Mouse (Mus musculus) neural tube, embryonic 14.5 days (tissue): ENCODE measurements around the gene Dab2. TPM values are rescaled to one million over a fixed set of nuclear protein-coding genes. Genes with fewer than 3 reads are reported as not detected.

Source experiments
- ATAC-seq: fragments of 200-750 bp; cut with Nextera tagmentation; 2 replicates; pipeline ENCODE4 v1.8.0; 2017; ENCODE audit warnings: low read depth, mild to moderate bottlenecking, moderate TSS enrichment, moderate library complexity
- H3K27ac ChIP-seq: fragments of 300-500 bp; sonication (generic); 2 replicates; pipeline ENCODE4 v1.5.1; 2014; ENCODE audit warnings: low read depth, mild to moderate bottlenecking, control low read depth, low read length, moderate library complexity, mixed read lengths
- H3K27me3 ChIP-seq: fragments of 300-500 bp; sonication (generic); 2 replicates; pipeline ENCODE4 v1.6.1; 2014; ENCODE audit warnings: low read length; ENCODE audit not compliant: control insufficient read depth, insufficient read depth
- H3K36me3 ChIP-seq: fragments of 300-500 bp; sonication (generic); 2 replicates; pipeline ENCODE4 v1.6.1; 2014; ENCODE audit warnings: low read length, mixed read lengths; ENCODE audit not compliant: control insufficient read depth, insufficient read depth
- H3K4me1 ChIP-seq: fragments of 300-500 bp; sonication (generic); 2 replicates; pipeline ENCODE4 v1.6.1; 2014; ENCODE audit warnings: low read length; ENCODE audit not compliant: control insufficient read depth, insufficient read depth
- H3K4me2 ChIP-seq: fragments of 300-500 bp; sonication (generic); 2 replicates; pipeline ENCODE4 v1.6.1; 2014; ENCODE audit warnings: mild to moderate bottlenecking, low read depth, low read length, control low read depth
- H3K4me3 ChIP-seq: fragments of 300-500 bp; sonication (generic); 2 replicates; pipeline ENCODE4 v1.5.1; 2014; ENCODE audit warnings: low read depth, low read length, control low read depth, mixed read lengths
- H3K9ac ChIP-seq: fragments of 300-500 bp; sonication (generic); replicated peaks from 2 replicates; pipeline ENCODE4 v1.6.1; 2014; ENCODE audit warnings: low read depth, mild to moderate bottlenecking, control low read depth, low read length, mixed read lengths
- H3K9me3 ChIP-seq: fragments of 300-500 bp; sonication (generic); 2 replicates; pipeline ENCODE4 v1.6.1; 2016; ENCODE audit warnings: low read length; ENCODE audit not compliant: control insufficient read depth
- WGBS: fragments of 180-500 bp; shearing (Covaris S2); extraction: QIAGEN DNeasy Blood & Tissue Kit; methylation state at CpG from one replicate; pipeline ENCODE4 v1.1.7; 2014; 5-methylcytosine and 5-hydroxymethylcytosine counted together
- polyA plus RNA-seq: library from polyadenylated mRNA; unstranded; fragments of >200 nt; fragmentation: Nextera tagmentation; extraction: Ambion mirVana; gene quantifications from 2 replicates; pipeline ENCODE4 v1.2.1, GENCODE M21; 2014

Gene Dab2
- polyA plus RNA-seq, 1 experiment from 2014 or later, result 4.3 TPM

- no peak; the same call in 1 of the 2 replicates for ATAC-seq
- Histone ChIP-seq H3K9ac (no peak overlapping the region), H3K27ac (no peak overlapping the region), H3K36me3 (no peaks in the 10 kb centered on the region), H3K4me3 (no peak overlapping the region), H3K4me1 (no peaks in the 10 kb centered on the region), H3K9me3 (no peaks in the 10 kb centered on the region), H3K27me3 (no peaks in the 10 kb centered on the region), H3K4me2 (no peak overlapping the region)
- 72% methylated on average over 4 of the region's 4 CpGs for WGBS
These were observed 19.6 kb upstream of the Dab2 start for GRCm38 (mm10) chr15:6280021-6280451.

GRCm38 (mm10) chr15:6283249-6283648 is 16.3 kb upstream of the Dab2 start:
- Histone ChIP-seq H3K4me2 (no peak overlapping the region), H3K9me3 (no peaks in the 10 kb centered on the region), H3K36me3 (no peaks in the 10 kb centered on the region), H3K27me3 (no peaks in the 10 kb centered on the region), H3K4me1 (no peaks in the 10 kb centered on the region), H3K9ac (no peak overlapping the region), H3K27ac (no peak overlapping the region), H3K4me3 (no peak overlapping the region)
- no peak for ATAC-seq
- WGBS, result 80% methylated on average over 9 of the region's 9 CpGs

GRCm38 (mm10) chr15:6296071-6296470 is 3.5 kb upstream of the Dab2 start:
- 77% methylated on average over 2 of the region's 2 CpGs for WGBS
- H3K27ac ChIP-seq, result no peak overlapping the region

GRCm38 (mm10) chr15:6298726-6299125 is 862 bp upstream of the Dab2 start:
- 92% methylated on average over 3 of the region's 3 CpGs for WGBS
- Histone ChIP-seq H3K4me2 (no peak overlapping the region), H3K36me3 (no peaks in the 10 kb centered on the region), H3K9me3 (no peaks in the 10 kb centered on the region), H3K9ac (no peak overlapping the region), H3K27me3 (no peaks in the 10 kb centered on the region), H3K27ac (no peak overlapping the region), H3K4me3 (no peak overlapping the region), H3K4me1 (no peaks in the 10 kb centered on the region)
- ATAC-seq, result no peak

More at GRCm38 (mm10) chr15:6296071-6296470, 3.5 kb upstream of the Dab2 start:
- H3K27me3 ChIP-seq, result no peaks in the 10 kb centered on the region
- H3K9ac ChIP-seq, result no peak overlapping the region
- H3K4me2 ChIP-seq, result no peak overlapping the region
- H3K36me3 ChIP-seq, result no peaks in the 10 kb centered on the region
- ATAC-seq, result no peak
- H3K4me1 ChIP-seq, result no peaks in the 10 kb centered on the region
- H3K4me3 ChIP-seq, result no peak overlapping the region
- no peaks in the 10 kb centered on the region for H3K9me3 ChIP-seq

- no peak for ATAC-seq
- 91% methylated on average over 4 of the region's 4 CpGs for WGBS
- H3K27ac ChIP-seq, result no peak overlapping the region
- no peaks in the 10 kb centered on the region for H3K36me3 ChIP-seq
- no peaks in the 10 kb centered on the region for H3K27me3 ChIP-seq
- no peaks in the 10 kb centered on the region for H3K4me1 ChIP-seq
- no peaks in the 10 kb centered on the region for H3K9me3 ChIP-seq
- H3K9ac ChIP-seq, result no peak overlapping the region
- H3K4me2 ChIP-seq, result no peak overlapping the region
- H3K4me3 ChIP-seq, result no peak overlapping the region
These were observed 2.6 kb downstream of the Dab2 start for GRCm38 (mm10) chr15:6302219-6302618.

- Histone ChIP-seq H3K9ac (no peak overlapping the region), H3K27ac (no peak overlapping the region), H3K27me3 (no peaks in the 10 kb centered on the region), H3K4me3 (no peak overlapping the region), H3K4me2 (no peak overlapping the region), H3K36me3 (no peaks in the 10 kb centered on the region), H3K9me3 (no peaks in the 10 kb centered on the region), H3K4me1 (no peaks in the 10 kb centered on the region)
- WGBS, result 82% methylated on average over 2 of the region's 2 CpGs
- ATAC-seq, result no peak
These were observed 4.2 kb downstream of the Dab2 start for GRCm38 (mm10) chr15:6303822-6304221.

DNA sequence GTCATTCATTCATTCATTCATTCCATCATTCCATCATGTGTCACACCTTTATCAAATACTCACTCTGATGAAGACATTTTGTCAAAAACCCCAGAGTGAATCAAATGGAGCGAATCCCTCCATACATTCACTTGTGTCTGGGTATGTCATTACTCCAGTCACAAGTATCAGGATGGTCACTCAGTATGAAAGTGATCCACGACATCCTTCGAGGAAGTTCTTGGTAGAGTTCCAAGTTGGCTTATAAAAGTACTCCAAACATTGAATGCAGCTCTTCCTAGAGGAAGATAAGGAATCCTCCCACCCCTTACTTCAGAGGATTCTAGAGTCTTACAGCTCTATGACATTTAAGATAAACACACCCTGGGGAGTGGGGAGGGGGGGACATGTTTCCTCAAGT is 10.0 kb downstream of the Dab2 start:
- H3K4me2 ChIP-seq, result no peak overlapping the region
- ATAC-seq, result no peak
- WGBS, result 86% methylated on average over 3 of the region's 3 CpGs

DNA sequence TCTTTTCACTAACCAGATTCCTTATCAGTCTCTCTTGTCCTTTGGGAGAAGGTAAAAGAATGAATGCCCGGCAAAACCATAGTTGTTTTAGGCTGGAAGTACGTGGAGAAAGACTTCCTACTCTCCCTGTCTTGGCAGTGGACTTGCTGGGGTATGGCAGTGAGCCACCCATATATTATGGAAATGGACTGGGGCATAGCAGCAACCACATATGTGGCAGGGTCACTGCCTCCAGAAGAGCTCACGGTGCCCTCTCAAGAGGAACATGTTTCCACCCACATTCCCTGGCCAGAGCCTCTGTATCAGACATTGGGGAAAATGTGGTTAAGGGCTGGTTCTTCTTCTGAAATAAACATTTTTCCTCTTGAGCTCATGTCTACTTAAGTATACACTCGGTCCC is 10.8 kb downstream of the Dab2 start:
- H3K9me3 ChIP-seq, result no peaks in the 10 kb centered on the region
- H3K27ac ChIP-seq, result no peak overlapping the region
- H3K4me3 ChIP-seq, result no peak overlapping the region
- 86% methylated on average over 4 of the region's 4 CpGs for WGBS
- no peaks in the 10 kb centered on the region for H3K36me3 ChIP-seq
- no peaks in the 10 kb centered on the region for H3K27me3 ChIP-seq
- no peak overlapping the region for H3K4me2 ChIP-seq
- no peak for ATAC-seq
- H3K9ac ChIP-seq, result no peak overlapping the region
- no peaks in the 10 kb centered on the region; the same call in 1 of the 2 replicates for H3K4me1 ChIP-seq

More for the DNA sequence above, 10.0 kb downstream of the Dab2 start:
- no peaks in the 10 kb centered on the region for H3K9me3 ChIP-seq
- H3K4me1 ChIP-seq, result no peaks in the 10 kb centered on the region; the same call in 1 of the 2 replicates
- no peaks in the 10 kb centered on the region for H3K27me3 ChIP-seq
- no peak overlapping the region for H3K9ac ChIP-seq
- H3K36me3 ChIP-seq, result no peaks in the 10 kb centered on the region
- no peak overlapping the region for H3K27ac ChIP-seq
- H3K4me3 ChIP-seq, result no peak overlapping the region

- 85% methylated on average over 3 of the region's 3 CpGs for WGBS
- Histone ChIP-seq H3K27me3 (no peaks in the 10 kb centered on the region), H3K27ac (no peak overlapping the region), H3K36me3 (no peaks in the 10 kb centered on the region), H3K9ac (no peak overlapping the region), H3K4me3 (no peak overlapping the region), H3K4me2 (no peak overlapping the region), H3K4me1 (no peaks in the 10 kb centered on the region; the same call in 1 of the 2 replicates), H3K9me3 (no peaks in the 10 kb centered on the region)
- ATAC-seq, result no peak
These were observed 12.8 kb downstream of the Dab2 start for GRCm38 (mm10) chr15:6312396-6312795.
